Mouse (Mus musculus): ENCODE data around the gene Spata18. TPM values are rescaled to one million over a fixed set of nuclear protein-coding genes. Genes with fewer than 3 reads are reported as not detected.

Spata18 gene
- polyA plus RNA-seq, 1 experiment = not detected

- no peaks in the 10 kb centered on the region for H3K4me1 ChIP-seq
Measured at GRCm38 (mm10) chr5:73704263-73704662, 53.1 kb downstream of the Spata18 start.

GRCm38 (mm10) chr5:73704757-73705156 lies 53.6 kb downstream of the Spata18 start:
- no peaks in the 10 kb centered on the region for H3K4me1 ChIP-seq
- H3K27me3 ChIP-seq (replicated peaks) = no peaks in the 10 kb centered on the region
- peaks cover 4% of the 10 kb centered on the region; the same call in 1 of the 2 replicates for H3K9me3 ChIP-seq
- no peak overlapping the region for H3K4me3 ChIP-seq (replicated peaks)
- no peaks in the 10 kb centered on the region for H3K36me3 ChIP-seq (replicated peaks; ENCODE audit: low read length)
- no peak for TF ChIP-seq GATA1 (IDR thresholded peaks at IDR 0.05; ENCODE audit: borderline replicate concordance, low read length)
- TF ChIP-seq FLI1 (IDR thresholded peaks at IDR 0.05; ENCODE audit: low read length) = no peak

More at GRCm38 (mm10) chr5:73704263-73704662, 53.1 kb downstream of the Spata18 start:
- no peak for TF ChIP-seq FLI1 (IDR thresholded peaks at IDR 0.05; ENCODE audit: low read length)
- TF ChIP-seq GATA1 (IDR thresholded peaks at IDR 0.05; ENCODE audit: borderline replicate concordance, low read length) = no peak
- peaks cover 4% of the 10 kb centered on the region; the same call in 1 of the 2 replicates for H3K9me3 ChIP-seq
- H3K36me3 ChIP-seq (replicated peaks; ENCODE audit: low read length) = no peaks in the 10 kb centered on the region
- no peak overlapping the region for H3K4me3 ChIP-seq (replicated peaks)
- no peaks in the 10 kb centered on the region for H3K27me3 ChIP-seq (replicated peaks)

- no peaks in the 10 kb centered on the region for H3K4me1 ChIP-seq
- no peaks in the 10 kb centered on the region for H3K27me3 ChIP-seq (replicated peaks)
- no peak overlapping the region for H3K4me3 ChIP-seq (replicated peaks)
- TF ChIP-seq GATA1 (IDR thresholded peaks at IDR 0.05; ENCODE audit: borderline replicate concordance, low read length) = no peak
- no peaks in the 10 kb centered on the region for H3K36me3 ChIP-seq (replicated peaks; ENCODE audit: low read length)
- H3K9me3 ChIP-seq = peaks cover 4% of the 10 kb centered on the region; the same call in 1 of the 2 replicates
Measured at GRCm38 (mm10) chr5:73705290-73705689, 54.1 kb downstream of the Spata18 start.

- no peaks in the 10 kb centered on the region for H3K27me3 ChIP-seq (replicated peaks)
- no peak overlapping the region for H3K4me3 ChIP-seq (replicated peaks)
- no peak for TF ChIP-seq FLI1 (IDR thresholded peaks at IDR 0.05; ENCODE audit: low read length)
- no peak for TF ChIP-seq GATA1 (IDR thresholded peaks at IDR 0.05; ENCODE audit: borderline replicate concordance, low read length)
- no peaks in the 10 kb centered on the region for H3K4me1 ChIP-seq
- no peaks in the 10 kb centered on the region for H3K36me3 ChIP-seq (replicated peaks; ENCODE audit: low read length)
- no peaks in the 10 kb centered on the region for H3K9me3 ChIP-seq
Measured at GRCm38 (mm10) chr5:73712852-73713251, 61.7 kb downstream of the Spata18 start.

GRCm38 (mm10) chr5:73716941-73717340 lies 65.8 kb downstream of the Spata18 start:
- TF ChIP-seq GATA1 (IDR thresholded peaks at IDR 0.05; ENCODE audit: borderline replicate concordance, low read length) (no peak), FLI1 (IDR thresholded peaks at IDR 0.05; ENCODE audit: low read length) (no peak)
- no peak overlapping the region for H3K4me3 ChIP-seq (replicated peaks)
- H3K27me3 ChIP-seq (replicated peaks) = peaks cover 6% of the 10 kb centered on the region
- no peaks in the 10 kb centered on the region for H3K4me1 ChIP-seq
- no peaks in the 10 kb centered on the region for H3K36me3 ChIP-seq (replicated peaks; ENCODE audit: low read length)
- H3K9me3 ChIP-seq = no peaks in the 10 kb centered on the region

- H3K27me3 ChIP-seq (replicated peaks) = peaks cover 11% of the 10 kb centered on the region
- 0 out of 2 replicates have a peak, but pooled peaks cover 2% of the 10 kb centered on the region for H3K9me3 ChIP-seq
- TF ChIP-seq FLI1 (IDR thresholded peaks at IDR 0.05; ENCODE audit: low read length) (no peak), GATA1 (IDR thresholded peaks at IDR 0.05; ENCODE audit: borderline replicate concordance, low read length) (no peak)
- no peaks in the 10 kb centered on the region for H3K4me1 ChIP-seq
- no peak overlapping the region for H3K4me3 ChIP-seq (replicated peaks)
- no peaks in the 10 kb centered on the region for H3K36me3 ChIP-seq (replicated peaks; ENCODE audit: low read length)
Measured at GRCm38 (mm10) chr5:73721682-73722282, 70.6 kb downstream of the Spata18 start.

GRCm38 (mm10) chr5:73725981-73726380 lies 74.8 kb downstream of the Spata18 start:
- TF ChIP-seq FLI1 (IDR thresholded peaks at IDR 0.05; ENCODE audit: low read length) (no peak), GATA1 (IDR thresholded peaks at IDR 0.05; ENCODE audit: borderline replicate concordance, low read length) (no peak)
- Histone ChIP-seq H3K4me3 (replicated peaks) (no peak overlapping the region), H3K9me3 (0 out of 2 replicates have a peak, but pooled peaks cover 2% of the 10 kb centered on the region), H3K27me3 (replicated peaks) (peaks cover 8% of the 10 kb centered on the region), H3K4me1 (no peaks in the 10 kb centered on the region), H3K36me3 (replicated peaks; ENCODE audit: low read length) (no peaks in the 10 kb centered on the region)

- Histone ChIP-seq H3K9me3 (no peaks in the 10 kb centered on the region), H3K36me3 (replicated peaks; ENCODE audit: low read length) (no peaks in the 10 kb centered on the region), H3K4me1 (no peaks in the 10 kb centered on the region), H3K27me3 (replicated peaks) (peaks cover 4% of the 10 kb centered on the region), H3K4me3 (replicated peaks) (no peak overlapping the region)
- TF ChIP-seq GATA1 (IDR thresholded peaks at IDR 0.05; ENCODE audit: borderline replicate concordance, low read length) = no peak
- TF ChIP-seq FLI1 (IDR thresholded peaks at IDR 0.05; ENCODE audit: low read length) = no peak
Measured at GRCm38 (mm10) chr5:73728651-73729050, 77.5 kb downstream of the Spata18 start.

Other genes with a start within 250 kb of the Spata18 start
- gene Cwh43, start 245.3 kb upstream of the Spata18 start, polyA plus RNA-seq (2012; ENCODE audit: insufficient read depth, low replicate concordance) = not detected in 2 replicates
- gene Dcun1d4, start 170.4 kb upstream of the Spata18 start, polyA plus RNA-seq (2012; ENCODE audit: insufficient read depth, low replicate concordance) = 0.66 TPM in 1 of 2 replicates, not detected in the other
- gene Lrrc66, start 18.9 kb upstream of the Spata18 start, polyA plus RNA-seq (2012; ENCODE audit: insufficient read depth, low replicate concordance) = 0.13 TPM in 1 of 2 replicates, not detected in the other
- gene Sgcb, start 3.6 kb upstream of the Spata18 start, polyA plus RNA-seq (2012; ENCODE audit: insufficient read depth, low replicate concordance) = 0.57 and 1.8 TPM in 2 replicates